Comparison of ENCODE assay signal across 20 mouse cellular contexts in genomic region chr9:104922051-104922450, GRCm38 (mm10).
DNase-seq lines count a peak whose midpoint lies in the region; ATAC-seq and TF ChIP-seq lines count a peak whose summit lies in the region.
"Had no signal": no experiment of that assay in that cellular context is flagged by ENCODE, and none has a peak within 500 bp of the region (broad histone marks: within the 10 kb centered on the region; RNA-seq: fewer than 3 reads in every experiment).

No protein-coding gene starts in this region.

- no peaks in the 10 kb centered on the region for H3K27me3 ChIP-seq in CH12.LX (replicated peaks)
- H3K27me3 ChIP-seq in lung, postnatal 0 days (replicated peaks; ENCODE audit: insufficient read depth, low read length): no peaks in the 10 kb centered on the region
- H3K27me3 ChIP-seq: embryonic facial prominence, embryonic 12.5 days; forebrain, embryonic 13.5 days; forebrain, embryonic 15.5 days had no signal

- TF ChIP-seq EP300 in CH12.LX (IDR thresholded peaks at IDR 0.05; ENCODE audit: low read length): no peak
- TF ChIP-seq EP300 in lung, postnatal 0 days (IDR thresholded peaks at IDR 0.05): no peak

- peak overlapping the region; percentile 13; the same call in 1 of the 2 replicates for H3K4me2 ChIP-seq in CH12.LX (ENCODE audit: insufficient read depth, low read depth, poor library complexity, severe bottlenecking)
- no peak overlapping the region for H3K4me2 ChIP-seq in lung, postnatal 0 days (replicated peaks; ENCODE audit: low read depth, low read length)
- H3K4me2 ChIP-seq: embryonic facial prominence, embryonic 12.5 days; forebrain, embryonic 13.5 days; forebrain, embryonic 15.5 days had no signal

- no peak for TF ChIP-seq POLR2A in CH12.LX (IDR thresholded peaks at IDR 0.05; ENCODE audit: low read depth, low read length)

- DNase-seq in CH12.LX (ENCODE audit: extremely low read depth) (no peak), ES-E14 (ENCODE audit: low read depth, low spot score) (peak; percentile 24), WW6 (ENCODE audit: low read depth, low spot score) (peak; percentile 5)
- no peak for DNase-seq in T-cell, adult 2 months (ENCODE audit: low spot score)
- DNase-seq in retina, postnatal 1 day: no peak
- no peak for DNase-seq in lung, postnatal 0 days (ENCODE audit: low spot score)
- DNase-seq: adrenal gland, adult 2 months; adrenal gland, postnatal 10 days; adrenal gland, postnatal 25 days; B cell, adult 2 months; cerebellum, adult 11 months; cerebellum, adult 18-20 months; cerebellum, adult 8-10 months; cerebellum, adult 9-11 months; cerebellum, postnatal 14 days had no signal

- H3K4me1 ChIP-seq in CH12.LX (ENCODE audit: control insufficient read depth in 1 of 2, insufficient read depth in 2 of 2) (no peaks in the 10 kb centered on the region), ES-E14 (ENCODE audit: control insufficient read depth in 2 of 2, insufficient read depth in 2 of 2, low read length in 2 of 2, poor library complexity in 1 of 2) (no peaks in the 10 kb centered on the region)
- H3K4me1 ChIP-seq in lung, postnatal 0 days (ENCODE audit: insufficient read depth, low read depth, low read length): no peaks in the 10 kb centered on the region
- H3K4me1 ChIP-seq: embryonic facial prominence, embryonic 10.5 days; embryonic facial prominence, embryonic 12.5 days; forebrain, embryonic 13.5 days; forebrain, embryonic 15.5 days had no signal

- ATAC-seq in lung, postnatal 0 days: no peak
- ATAC-seq: CD4-positive, CD25-positive, alpha-beta regulatory T cell, adult 4 months; forebrain, embryonic 13.5 days; forebrain, embryonic 15.5 days had no signal

- H3K9me3 ChIP-seq in CH12.LX (replicated peaks; ENCODE audit: low read length): no peaks in the 10 kb centered on the region
- no peaks in the 10 kb centered on the region for H3K9me3 ChIP-seq in ES-E14 (ENCODE audit: control insufficient read depth, insufficient read depth, low read depth, low read length)
- H3K9me3 ChIP-seq in lung, postnatal 0 days (ENCODE audit: low read length): no peaks in the 10 kb centered on the region
- H3K9me3 ChIP-seq: embryonic facial prominence, embryonic 10.5 days; embryonic facial prominence, embryonic 12.5 days; forebrain, embryonic 13.5 days; forebrain, embryonic 15.5 days had no signal

- no peak overlapping the region for H3K9ac ChIP-seq in CH12.LX (ENCODE audit: insufficient read depth, low read depth)
- H3K9ac ChIP-seq in ES-E14 (ENCODE audit: insufficient read depth, low read depth, low read length, poor library complexity, severe bottlenecking): no peak overlapping the region
- H3K9ac ChIP-seq in lung, postnatal 0 days (replicated peaks; ENCODE audit: low read depth): no peak overlapping the region
- H3K9ac ChIP-seq: embryonic facial prominence, embryonic 12.5 days; forebrain, embryonic 13.5 days; forebrain, embryonic 15.5 days had no signal

- 63% methylated on average over 2 of the region's 2 CpGs for WGBS in lung, postnatal 0 days

- no peaks in the 10 kb centered on the region for H3K79me2 ChIP-seq in CH12.LX (replicated peaks; ENCODE audit: control insufficient read depth, extremely low read depth, insufficient read depth, poor library complexity, severe bottlenecking)

- dilution Hi-C loops in CH12.LX (cut with MboI; ENCODE audit: extremely low pct_ligation_motif_present, extremely low pct_unique_long_range_greater_than_20kb, low sequenced_read_pairs): no loop called here

- no peak overlapping the region for H3K4me3 ChIP-seq in CH12.LX (replicated peaks in 1 of 3; ENCODE audit: low read depth in 2 of 3, low read length in 2 of 3, poor library complexity in 1 of 3)
- no peak overlapping the region for H3K4me3 ChIP-seq in ES-E14 (ENCODE audit: insufficient read depth in 1 of 2, low read depth in 1 of 2, low read length in 2 of 2, poor library complexity in 1 of 2, severe bottlenecking in 1 of 2)
- no peak overlapping the region for H3K4me3 ChIP-seq in lung, postnatal 0 days (ENCODE audit: low read depth, low read length)
- H3K4me3 ChIP-seq: embryonic facial prominence, embryonic 10.5 days; embryonic facial prominence, embryonic 12.5 days; forebrain, embryonic 13.5 days; forebrain, embryonic 15.5 days had no signal

- H3K27ac ChIP-seq in CH12.LX (ENCODE audit: insufficient read depth, low read depth) (no peak overlapping the region), ES-E14 (ENCODE audit: insufficient read depth, low read depth, low read length, poor library complexity, severe bottlenecking) (no peak overlapping the region)
- H3K27ac ChIP-seq in lung, postnatal 0 days (ENCODE audit: low read length): no peak overlapping the region
- H3K27ac ChIP-seq: embryonic facial prominence, embryonic 10.5 days; embryonic facial prominence, embryonic 12.5 days; forebrain, embryonic 13.5 days; forebrain, embryonic 15.5 days had no signal

- H3K36me3 ChIP-seq in CH12.LX (replicated peaks in 1 of 2; ENCODE audit: control insufficient read depth in 1 of 2, insufficient read depth in 1 of 2, low read length in 1 of 2) (no peaks in the 10 kb centered on the region), ES-E14 (ENCODE audit: control insufficient read depth, insufficient read depth, low read length, poor library complexity, severe bottlenecking) (no peaks in the 10 kb centered on the region)
- no peaks in the 10 kb centered on the region for H3K36me3 ChIP-seq in lung, postnatal 0 days (ENCODE audit: insufficient read depth, low read length)
- H3K36me3 ChIP-seq: embryonic facial prominence, embryonic 10.5 days; embryonic facial prominence, embryonic 12.5 days; forebrain, embryonic 15.5 days had no signal

- in situ Hi-C loops in CH12.LX (cut with MboI; ENCODE audit: low pct_ligation_motif_present, low pct_unique_long_range_greater_than_20kb, low sequenced_read_pairs): no loop called here
- in situ Hi-C loops in ES-E14 (cut with MboI; ENCODE audit: low sequenced_read_pairs in 2 of 2, unreplicated experiment in 2 of 2): no loop called here

- TF ChIP-seq RAD21 in CH12.LX (IDR thresholded peaks at IDR 0.05; ENCODE audit: low read depth, low read length): no peak

- no peak for TF ChIP-seq CTCF in CH12.LX (conservative IDR thresholded peaks at IDR 0.05 in 1 of 2, IDR thresholded peaks at IDR 0.05 in 1 of 2; ENCODE audit: low read depth in 2 of 2, low read length in 2 of 2)
- TF ChIP-seq CTCF in lung, postnatal 0 days (IDR thresholded peaks at IDR 0.05): no peak

TF ChIP-seq in CH12.LX, 34 proteins besides CTCF, POLR2A, EP300 and RAD21:
- TF ChIP-seq MYC (IDR thresholded peaks at IDR 0.05; ENCODE audit: low read depth, low read length) (no peak), USF1 (IDR thresholded peaks at IDR 0.05; ENCODE audit: low read depth, low read length) (no peak), BHLHE40 (IDR thresholded peaks at IDR 0.05; ENCODE audit: low read depth, low read length) (no peak)

TF ChIP-seq in ES-E14, 5 proteins besides CTCF, POLR2A, EP300 and RAD21:
- TF ChIP-seq CHD2 (IDR thresholded peaks at IDR 0.05; ENCODE audit: low read depth, low read length): no peak
- TF ChIP-seq ZNF384 (IDR thresholded peaks at IDR 0.05; ENCODE audit: low read depth, low read length): no peak
- no peak for TF ChIP-seq ZC3H11A (IDR thresholded peaks at IDR 0.05; ENCODE audit: borderline replicate concordance, low read depth, low read length)
- no peak for TF ChIP-seq MAFK (IDR thresholded peaks at IDR 0.05; ENCODE audit: insufficient read depth, low read depth, low read length)
- TF ChIP-seq HCFC1 (IDR thresholded peaks at IDR 0.05; ENCODE audit: borderline replicate concordance, insufficient read depth, low read length): no peak

Comparison
In these comparisons a context has a peak if more than half of its experiments do, and no peak if none do; other contexts are left out.
1. DNase-seq: peak in ES-E14 (single experiment) and WW6 (single experiment); none in CH12.LX (single experiment), T-cell, adult 2 months (single experiment), retina, postnatal 1 day (single experiment) and lung, postnatal 0 days (single experiment).